ENCODE assay signal across 26 mouse cellular contexts in genomic region chr8:60711516-60712086, GRCm38 (mm10).
DNase-seq lines count a peak whose midpoint lies in the region; ATAC-seq lines count a peak whose summit lies in the region.
"Had no signal": no experiment of that assay in that cellular context is flagged by ENCODE, and none has a peak within 500 bp of the region (broad histone marks: within the 10 kb centered on the region; RNA-seq: fewer than 3 reads in every experiment).

No protein-coding gene starts in this region.

- no peak overlapping the region for H3K9ac ChIP-seq in neural tube, embryonic 11.5 days (ENCODE audit: low read length)
- no peak overlapping the region for H3K9ac ChIP-seq in midbrain, embryonic 12.5 days (replicated peaks)
- H3K9ac ChIP-seq in neural tube, embryonic 12.5 days = no peak overlapping the region
- H3K9ac ChIP-seq: embryonic facial prominence, embryonic 15.5 days; heart, embryonic 12.5 days; kidney, embryonic 15.5 days; limb, embryonic 13.5 days; liver, embryonic 13.5 days; stomach, embryonic 15.5 days had no signal

- H3K9me3 ChIP-seq in neural tube, embryonic 11.5 days (ENCODE audit: control insufficient read depth, low read length) = no peaks in the 10 kb centered on the region
- H3K9me3 ChIP-seq in midbrain, embryonic 12.5 days = no peaks in the 10 kb centered on the region
- no peaks in the 10 kb centered on the region for H3K9me3 ChIP-seq in neural tube, embryonic 12.5 days
- H3K9me3 ChIP-seq: embryonic facial prominence, embryonic 15.5 days; heart, embryonic 12.5 days; kidney, embryonic 15.5 days; limb, embryonic 13.5 days; liver, embryonic 13.5 days; stomach, embryonic 15.5 days had no signal

- H3K4me2 ChIP-seq in neural tube, embryonic 11.5 days (ENCODE audit: low read depth) = no peak overlapping the region
- H3K4me2 ChIP-seq in midbrain, embryonic 12.5 days (replicated peaks) = no peak overlapping the region
- H3K4me2 ChIP-seq in neural tube, embryonic 12.5 days (replicated peaks) = no peak overlapping the region
- H3K4me2 ChIP-seq: embryonic facial prominence, embryonic 15.5 days; heart, embryonic 12.5 days; kidney, embryonic 15.5 days; limb, embryonic 13.5 days; liver, embryonic 13.5 days; stomach, embryonic 15.5 days had no signal

- no peak overlapping the region for H3K4me3 ChIP-seq in neural tube, embryonic 11.5 days (ENCODE audit: low read depth, low read length)
- H3K4me3 ChIP-seq in midbrain, embryonic 12.5 days = no peak overlapping the region
- H3K4me3 ChIP-seq in neural tube, embryonic 12.5 days = no peak overlapping the region
- H3K4me3 ChIP-seq: embryonic facial prominence, embryonic 15.5 days; heart, embryonic 12.5 days; kidney, embryonic 15.5 days; limb, embryonic 13.5 days; liver, embryonic 13.5 days; stomach, embryonic 15.5 days had no signal

- H3K36me3 ChIP-seq in neural tube, embryonic 11.5 days (ENCODE audit: control insufficient read depth, insufficient read depth, low read length) = no peaks in the 10 kb centered on the region
- no peaks in the 10 kb centered on the region for H3K36me3 ChIP-seq in midbrain, embryonic 12.5 days
- no peaks in the 10 kb centered on the region for H3K36me3 ChIP-seq in neural tube, embryonic 12.5 days
- H3K36me3 ChIP-seq: embryonic facial prominence, embryonic 15.5 days; heart, embryonic 12.5 days; kidney, embryonic 15.5 days; limb, embryonic 13.5 days; liver, embryonic 13.5 days; stomach, embryonic 15.5 days had no signal

- ATAC-seq in neural tube, embryonic 11.5 days (ENCODE audit: insufficient read depth, low FRiP score, low TSS enrichment) = peak; percentile 71
- ATAC-seq in midbrain, embryonic 12.5 days (ENCODE audit: low FRiP score, low read depth) = peak; percentile 96
- peak; percentile 93 for ATAC-seq in neural tube, embryonic 12.5 days (ENCODE audit: low FRiP score, low read depth)
- ATAC-seq: CD4-positive, CD25-positive, alpha-beta regulatory T cell, adult 4 months; forebrain, embryonic 14.5 days; intestine, postnatal 0 days had no signal

- WGBS in neural tube, embryonic 11.5 days = 69% methylated on average over 8 of the region's 8 CpGs
- WGBS in midbrain, embryonic 12.5 days = 63% methylated on average over 8 of the region's 8 CpGs
- 63% methylated on average over 8 of the region's 8 CpGs for WGBS in neural tube, embryonic 12.5 days

- no peaks in the 10 kb centered on the region for H3K27me3 ChIP-seq in neural tube, embryonic 11.5 days (ENCODE audit: control insufficient read depth, insufficient read depth, low read length)
- H3K27me3 ChIP-seq in midbrain, embryonic 12.5 days = peaks cover 12% of the 10 kb centered on the region; the same call in 1 of the 2 replicates
- no peaks in the 10 kb centered on the region for H3K27me3 ChIP-seq in neural tube, embryonic 12.5 days (replicated peaks)
- H3K27me3 ChIP-seq: embryonic facial prominence, embryonic 15.5 days; heart, embryonic 12.5 days; kidney, embryonic 15.5 days; limb, embryonic 13.5 days; liver, embryonic 13.5 days; stomach, embryonic 15.5 days had no signal

- no peaks in the 10 kb centered on the region for H3K4me1 ChIP-seq in neural tube, embryonic 11.5 days (ENCODE audit: control insufficient read depth, insufficient read depth, low read length)
- no peaks in the 10 kb centered on the region for H3K4me1 ChIP-seq in midbrain, embryonic 12.5 days
- H3K4me1 ChIP-seq in neural tube, embryonic 12.5 days = no peaks in the 10 kb centered on the region
- H3K4me1 ChIP-seq: embryonic facial prominence, embryonic 15.5 days; heart, embryonic 12.5 days; kidney, embryonic 15.5 days; limb, embryonic 13.5 days; liver, embryonic 13.5 days; stomach, embryonic 15.5 days had no signal

- no peak overlapping the region for H3K27ac ChIP-seq in neural tube, embryonic 11.5 days (ENCODE audit: low read depth, low read length)
- H3K27ac ChIP-seq in midbrain, embryonic 12.5 days (replicated peaks) = no peak overlapping the region
- no peak overlapping the region for H3K27ac ChIP-seq in neural tube, embryonic 12.5 days
- H3K27ac ChIP-seq: embryonic facial prominence, embryonic 15.5 days; kidney, embryonic 15.5 days; limb, embryonic 13.5 days; liver, embryonic 13.5 days; stomach, embryonic 15.5 days had no signal

- DNase-seq in neural tube, embryonic 11.5 days (ENCODE audit: low spot score) = peak; percentile 25
- no peak for DNase-seq in neural tube, embryonic 10.5 days (ENCODE audit: extremely low spot score, low spot score)
- DNase-seq in right cerebral cortex, postnatal 4 days = no peak
- DNase-seq in layer of hippocampus, postnatal 36 days = no peak
- no peak for DNase-seq in lung, postnatal 25 days (ENCODE audit: low spot score)
- DNase-seq: adrenal gland, postnatal 14 days; cerebellum, adult 9-11 months; heart, adult 11 months; heart, postnatal 10 days; kidney, postnatal 36 days; liver, embryonic 13.5 days; lung, adult 2 months; lung, postnatal 14 days; retina, postnatal 1 day; thymus, adult 18-20 months; thymus, postnatal 36 days had no signal
